In the genomic region with DNA sequence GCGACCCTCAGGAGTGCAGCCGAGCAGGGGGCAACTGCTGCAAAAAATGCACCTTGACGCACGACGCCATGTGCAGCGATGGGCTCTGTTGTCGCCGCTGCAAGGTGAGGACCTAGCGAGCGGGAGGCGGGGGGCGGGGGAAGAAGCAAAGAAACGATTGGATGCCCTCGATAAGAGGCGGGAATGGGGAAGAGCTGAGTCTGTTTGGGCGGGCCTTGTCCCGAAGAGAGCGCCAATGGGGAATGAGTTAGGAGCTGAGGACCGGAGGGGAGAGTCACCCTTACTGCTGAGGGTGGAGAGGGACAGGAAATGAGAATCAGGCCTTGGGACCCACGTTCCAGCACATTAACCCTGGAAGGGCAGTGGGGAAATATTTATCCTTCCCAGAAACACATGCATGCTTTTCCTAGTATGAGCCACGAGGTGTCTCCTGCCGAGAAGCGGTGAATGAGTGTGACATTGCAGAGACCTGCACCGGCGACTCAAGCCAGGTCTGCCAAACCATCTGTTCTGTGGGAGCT, we compare ENCODE assay signal across 8 mouse cellular contexts. TPM values are rescaled to one million over a fixed set of nuclear protein-coding genes. Genes with fewer than 3 reads are reported as not detected.
A peak's percentile ranks its signal among the peaks of the same experiment; 100 is the strongest.
DNase-seq lines count a peak whose midpoint lies in the region; ATAC-seq and TF ChIP-seq lines count a peak whose summit lies in the region.

No protein-coding gene starts in this region.

- H3K36me3 ChIP-seq in hindbrain, embryonic 13.5 days = peaks cover 21% of the 10 kb centered on the region

- WGBS in hindbrain, embryonic 13.5 days = under 1% methylated on average over 25 of the region's 25 CpGs

- H3K4me3 ChIP-seq in hindbrain, embryonic 13.5 days = peak overlapping the region; percentile 58
- H3K4me3 ChIP-seq in left cerebral cortex, adult 2 months = peak overlapping the region; percentile 51

- H3K9ac ChIP-seq in hindbrain, embryonic 13.5 days = peak overlapping the region; percentile 90

- peak overlapping the region; percentile 96 for H3K27ac ChIP-seq in hindbrain, embryonic 13.5 days
- H3K27ac ChIP-seq in left cerebral cortex, adult 2 months = peak overlapping the region; percentile 75

- H3K4me1 ChIP-seq in hindbrain, embryonic 13.5 days (replicated peaks) = peaks cover 72% of the 10 kb centered on the region

- peak; percentile 88 for ATAC-seq in hindbrain, embryonic 13.5 days (ENCODE audit: low FRiP score)
- ATAC-seq in activated CD4-positive, CD25-positive, alpha-beta regulatory T cell, adult 4 months = no peak

- H3K27me3 ChIP-seq in hindbrain, embryonic 13.5 days = no peaks in the 10 kb centered on the region

- H3K4me2 ChIP-seq in hindbrain, embryonic 13.5 days = peak overlapping the region; percentile 89

- no peaks in the 10 kb centered on the region for H3K9me3 ChIP-seq in hindbrain, embryonic 13.5 days

- intact Hi-C loops in left cerebral cortex, adult 2 months (cut with DNase I) = loop anchor here (1.0 to 5.0 kb wide), 3 partner anchors 43 to 90 kb away; partner anchors contain the start of gene Gjc1

- TF ChIP-seq CTCF in left cerebral cortex, adult 2 months (IDR thresholded peaks at IDR 0.05) = peak; percentile 40

- DNase-seq in adrenal gland, adult 2 months = peak; percentile 92
- DNase-seq in cerebellum, postnatal 14 days = peak; percentile 91 to 94
- DNase-seq in frontal cortex, postnatal 36 days (ENCODE audit: low spot score in 2 of 2) = peak; percentile 60 to 69
- peak; percentile 72 to 81 for DNase-seq in left cerebral cortex, adult 2 months (ENCODE audit: extremely low spot score in 1 of 2, low spot score in 2 of 2)
- DNase-seq in lung, postnatal 4 days = peak; percentile 86 to 91
- peak; percentile 77 for DNase-seq in right cerebral cortex, postnatal 14 days

RNA-seq across cellular contexts. Expression of gene Adam11, which starts 13.4 kb away (rescaled TPM):
- 1 to 10 TPM; 2.9 to 3.4 TPM for total RNA-seq in adrenal gland, adult 2 months (2021)
- polyA plus RNA-seq in adrenal gland, adult 2 months (2012; rRNA removed) = 9.2 and 11.0 TPM in 2 replicates
- polyA plus RNA-seq in hindbrain, embryonic 13.5 days (2015; fragmentation: Nextera tagmentation; extraction: Ambion mirVana) = 27.6 and 35.7 TPM in 2 replicates
- total RNA-seq in left cerebral cortex, adult 2 months (2021) = 100 to 1,000 TPM; 128 to 140 TPM
- polyA plus RNA-seq in activated CD4-positive, CD25-positive, alpha-beta regulatory T cell, adult 4 months (2017; shearing (Covaris generic)) = not detected

RNA-seq across cellular contexts. Expression of gene Gjc1, which starts 44.8 kb away (rescaled TPM):
- total RNA-seq in adrenal gland, adult 2 months (2021) = 10 to 100 TPM; 12.9 to 20.6 TPM
- polyA plus RNA-seq in adrenal gland, adult 2 months (2012; rRNA removed) = 1.8 and 2.4 TPM in 2 replicates
- polyA plus RNA-seq in hindbrain, embryonic 13.5 days (2015; fragmentation: Nextera tagmentation; extraction: Ambion mirVana) = 43.8 and 44.8 TPM in 2 replicates
- total RNA-seq in left cerebral cortex, adult 2 months (2021) = 1 to 10 TPM; 6.1 to 6.6 TPM
- under 1 TPM in 1 of 2 experiments, not detected in 1; 0.15 TPM for polyA plus RNA-seq in activated CD4-positive, CD25-positive, alpha-beta regulatory T cell, adult 4 months (2017; shearing (Covaris generic))

Comparison
In these comparisons a context has a peak if more than half of its experiments do, and no peak if none do; other contexts are left out.
1. RNA of gene Adam11, which starts 13.4 kb away (polyA plus RNA-seq): 27.6 to 35.7 TPM in hindbrain, embryonic 13.5 days and 9.2 to 11.0 TPM in adrenal gland, adult 2 months; not detected in activated CD4-positive, CD25-positive, alpha-beta regulatory T cell, adult 4 months; every median in the first group is over 10 times any median in the second.
2. RNA of gene Gjc1, which starts 44.8 kb away (polyA plus RNA-seq): 43.8 to 44.8 TPM in hindbrain, embryonic 13.5 days; 1.8 to 2.4 TPM in adrenal gland, adult 2 months and 0.15 TPM in activated CD4-positive, CD25-positive, alpha-beta regulatory T cell, adult 4 months; every median in the first group is over 10 times any median in the second.
3. Peak in every context shown above with its lines, with median percentiles within 50 percentile points of each other: DNase-seq.